Mouse (Mus musculus): ENCODE measurements at regions not wholly inside any gene's neighbourhood (a gene's known extent, or its start where the extent isn't known, plus 50 kb on each side); places are given as distances from the start of the nearest gene placed in this dataset.
A peak's percentile ranks its signal among the peaks of the same experiment; 100 is the strongest.

- DNase-seq, result no peak
These were observed 224.9 kb upstream of the Kazn start for GRCm38 (mm10) chr4:142464066-142464465.

GRCm38 (mm10) chr4:142460468-142461086, 221.4 kb upstream of the Kazn start:
- DNase-seq, result no peak

- no peak for DNase-seq
These were observed 213.4 kb upstream of the Kazn start for GRCm38 (mm10) chr4:142452614-142453013.

- no peak for DNase-seq
These were observed 211.7 kb upstream of the Kazn start for GRCm38 (mm10) chr4:142450884-142451283.

GRCm38 (mm10) chr4:142449713-142450112, 210.5 kb upstream of the Kazn start:
- DNase-seq, result no peak

- no peak for DNase-seq
These were observed 210.0 kb upstream of the Kazn start for GRCm38 (mm10) chr4:142449198-142449702.

GRCm38 (mm10) chr4:142447529-142447928, 208.3 kb upstream of the Kazn start:
- no peak for DNase-seq

- DNase-seq, result no peak
These were observed 201.8 kb upstream of the Kazn start for GRCm38 (mm10) chr4:142441045-142441444.

GRCm38 (mm10) chr4:142439450-142440183, 200.4 kb upstream of the Kazn start:
- DNase-seq, result no peak

- DNase-seq, result no peak
These were observed 185.4 kb upstream of the Kazn start for GRCm38 (mm10) chr4:142424596-142424995.

- no peak for DNase-seq
These were observed 181.2 kb upstream of the Kazn start for GRCm38 (mm10) chr4:142420427-142420826.

- no peak for DNase-seq
These were observed 175.7 kb upstream of the Kazn start for GRCm38 (mm10) chr4:142414874-142415273.

- DNase-seq, result no peak
These were observed 172.6 kb upstream of the Kazn start for GRCm38 (mm10) chr4:142411792-142412191.

GRCm38 (mm10) chr4:142410596-142411573, 171.7 kb upstream of the Kazn start:
- DNase-seq, result peak; percentile 31

GRCm38 (mm10) chr4:142397858-142398257, 158.7 kb upstream of the Kazn start:
- DNase-seq, result no peak

- peak; percentile 18 for DNase-seq
These were observed 153.7 kb upstream of the Kazn start for GRCm38 (mm10) chr4:142392924-142393323.

- DNase-seq, result no peak
These were observed 151.5 kb upstream of the Kazn start for GRCm38 (mm10) chr4:142390531-142391195.

- DNase-seq, result no peak
These were observed 149.3 kb upstream of the Kazn start for GRCm38 (mm10) chr4:142388476-142388875.

- no peak for DNase-seq
These were observed 142.0 kb upstream of the Kazn start for GRCm38 (mm10) chr4:142381168-142381567.

GRCm38 (mm10) chr4:142378452-142378851, 139.3 kb upstream of the Kazn start:
- DNase-seq, result no peak

- DNase-seq, result no peak
These were observed 128.6 kb upstream of the Kazn start for GRCm38 (mm10) chr4:142367774-142368173.

GRCm38 (mm10) chr4:142362071-142362470, 122.9 kb upstream of the Kazn start:
- no peak for DNase-seq

Measured in gastrocnemius, postnatal 10 days (tissue).